In genomic region chr2:90584506-90584905, GRCm38 (mm10) we compare ENCODE assay signal across 23 mouse cellular contexts. TPM values are rescaled to one million over a fixed set of nuclear protein-coding genes. Genes with fewer than 3 reads are reported as not detected.
A peak's percentile ranks its signal among the peaks of the same experiment; 100 is the strongest.
DNase-seq lines count a peak whose midpoint lies in the region; ATAC-seq lines count a peak whose summit lies in the region.
"Had no signal": no experiment of that assay in that cellular context is flagged by ENCODE, and none has a peak within 500 bp of the region (broad histone marks: within the 10 kb centered on the region; RNA-seq: fewer than 3 reads in every experiment).

No protein-coding gene starts in this region.

- peak overlapping the region; percentile 81 for H3K27ac ChIP-seq in kidney, embryonic 15.5 days
- H3K27ac ChIP-seq in lung, embryonic 16.5 days (ENCODE audit: low read length), result peak overlapping the region; percentile 47; the same call in 1 of the 2 replicates
- H3K27ac ChIP-seq: embryonic facial prominence, embryonic 13.5 days; gastrocnemius, adult 2 months; hindbrain, embryonic 12.5 days; hindbrain, postnatal 0 days; intestine, embryonic 15.5 days; liver, embryonic 12.5 days had no signal

- peaks cover 17% of the 10 kb centered on the region for H3K4me1 ChIP-seq in kidney, embryonic 15.5 days
- peaks cover 3% of the 10 kb centered on the region for H3K4me1 ChIP-seq in lung, embryonic 16.5 days (replicated peaks; ENCODE audit: control insufficient read depth, insufficient read depth, low read length)

- no peaks in the 10 kb centered on the region for H3K27me3 ChIP-seq in kidney, embryonic 15.5 days
- no peaks in the 10 kb centered on the region for H3K27me3 ChIP-seq in lung, embryonic 16.5 days (ENCODE audit: control insufficient read depth, insufficient read depth, low read depth, low read length)
- H3K27me3 ChIP-seq: CH12.LX; intestine, embryonic 15.5 days; Patski had no signal

- ATAC-seq in kidney, embryonic 15.5 days (replicated peaks; ENCODE audit: low FRiP score), result no peak
- ATAC-seq in lung, embryonic 16.5 days (ENCODE audit: low read depth), result no peak
- 0 out of 2 replicates have a peak, but pooled peaks have one; percentile 3 for ATAC-seq in granulocyte monocyte progenitor cell, adult 5-6 weeks (replicated peaks; ENCODE audit: poor library complexity, severe bottlenecking)
- ATAC-seq: forebrain, embryonic 16.5 days; hindbrain, postnatal 0 days; intestine, embryonic 15.5 days; liver, embryonic 12.5 days; liver, postnatal 0 days had no signal

- no peak overlapping the region for H3K9ac ChIP-seq in kidney, embryonic 15.5 days
- H3K9ac ChIP-seq in lung, embryonic 16.5 days (ENCODE audit: low read length), result no peak overlapping the region
- H3K9ac ChIP-seq: embryonic facial prominence, embryonic 13.5 days; hindbrain, embryonic 12.5 days; intestine, embryonic 15.5 days; liver, embryonic 12.5 days had no signal

- no peak overlapping the region for H3K4me2 ChIP-seq in kidney, embryonic 15.5 days
- no peak overlapping the region for H3K4me2 ChIP-seq in lung, embryonic 16.5 days (ENCODE audit: low read depth, low read length)
- H3K4me2 ChIP-seq: embryonic facial prominence, embryonic 13.5 days; heart, embryonic 11.5 days; hindbrain, embryonic 12.5 days; intestine, embryonic 15.5 days; liver, embryonic 12.5 days had no signal

- no peak for DNase-seq in kidney, adult 11 months
- DNase-seq in lung, adult 18-20 months, result no peak
- no peak for DNase-seq in layer of hippocampus, adult 18-20 months (ENCODE audit: low spot score in 2 of 2)
- DNase-seq: adrenal gland, postnatal 10 days; cerebellum, postnatal 10 days; gastrocnemius, adult 2 months; gastrocnemius, postnatal 36 days; heart, postnatal 36 days; midbrain, embryonic 14.5 days had no signal

- H3K36me3 ChIP-seq in kidney, embryonic 15.5 days, result no peaks in the 10 kb centered on the region
- no peaks in the 10 kb centered on the region for H3K36me3 ChIP-seq in lung, embryonic 16.5 days (ENCODE audit: control insufficient read depth, insufficient read depth, low read length)
- H3K36me3 ChIP-seq: embryonic facial prominence, embryonic 13.5 days; hindbrain, embryonic 12.5 days; intestine, embryonic 15.5 days; liver, embryonic 12.5 days had no signal

- WGBS in kidney, embryonic 15.5 days, result 70% methylated on average over 4 of the region's 4 CpGs
- 41% methylated on average over 4 of the region's 4 CpGs for WGBS in lung, embryonic 16.5 days

- no peaks in the 10 kb centered on the region for H3K9me3 ChIP-seq in kidney, embryonic 15.5 days (replicated peaks)
- no peaks in the 10 kb centered on the region for H3K9me3 ChIP-seq in lung, embryonic 16.5 days (ENCODE audit: control insufficient read depth, low read length)
- H3K9me3 ChIP-seq: embryonic facial prominence, embryonic 13.5 days; hindbrain, embryonic 12.5 days; intestine, embryonic 15.5 days; liver, embryonic 12.5 days had no signal

- H3K4me3 ChIP-seq in kidney, embryonic 15.5 days (replicated peaks), result no peak overlapping the region
- H3K4me3 ChIP-seq in lung, embryonic 16.5 days (ENCODE audit: low read length), result no peak overlapping the region
- H3K4me3 ChIP-seq: embryonic facial prominence, embryonic 13.5 days; erythroblast, embryonic 14.5 days; gastrocnemius, adult 2 months; hindbrain, embryonic 12.5 days; intestine, embryonic 15.5 days; liver, embryonic 12.5 days had no signal

RNA-seq across cellular contexts. Expression of gene Ptprj, which starts 4.1 kb away (rescaled TPM):
- polyA plus RNA-seq in kidney, embryonic 15.5 days (2015; fragmentation: Nextera tagmentation; extraction: Ambion mirVana), result 6.5 and 7.1 TPM in 2 replicates
- polyA plus RNA-seq in lung, embryonic 16.5 days (2015; fragmentation: Nextera tagmentation; extraction: Ambion mirVana), result 2.7 and 3.1 TPM in 2 replicates
- 14.5 and 15.0 TPM in 2 replicates for total RNA-seq in granulocyte monocyte progenitor cell, adult 5-6 weeks (2014; fragmentation: Nextera tagmentation)
- 13.3 and 15.9 TPM in 2 replicates for total RNA-seq in granulocyte monocyte progenitor cell, adult 5-6 weeks (2017)
- total RNA-seq in layer of hippocampus, adult 18-20 months (2021), result 100 to 1,000 TPM; 114 TPM
- polyA plus RNA-seq: erythroblast, embryonic 14.5 days had no signal

Comparison
In these comparisons a context has a peak if more than half of its experiments do, and no peak if none do; other contexts are left out.
1. RNA of gene Ptprj, which starts 4.1 kb away (total RNA-seq): 114 TPM in layer of hippocampus, adult 18-20 months; 13.3 to 15.9 TPM in granulocyte monocyte progenitor cell, adult 5-6 weeks; every median in the first group is over 4 times any median in the second.